Mouse (Mus musculus) adrenal gland, postnatal 36 days (tissue): ENCODE results near the gene Gm11172. TPM values are rescaled to one million over a fixed set of nuclear protein-coding genes. Genes with fewer than 3 reads are reported as not detected.
"Not testable (repeated sequence)": the region's sequence is repeated elsewhere in the genome, so short reads cannot be mapped to it uniquely, and the experiment has no call there.

ENCODE experiments used
- DNase-seq, 2 experiments: peaks; one replicate each; pipeline ENCODE4 v3.0.0; 2021; ENCODE audit warnings: mixed read lengths in 1 of 2
- total RNA-seq, 2 experiments: library from RNA; stranded (reverse); gene quantifications; 2 replicates each; pipeline ENCODE4 v1.2.3; 2021

Gene Gm11172
- total RNA-seq, 2 experiments from 2014 or later = not detected

- no peak for DNase-seq
Observed at GRCm38 (mm10) chr16:10834542-10834910, 21.8 kb downstream of the Gm11172 start.

GRCm38 (mm10) chr16:10834911-10835587 is 22.3 kb downstream of the Gm11172 start, which contains the start of gene Rmi2:
TSS of gene Rmi2 (plus strand) at chr16:10835059.
- peak; percentile 92 to 94 for DNase-seq

- no peak for DNase-seq
Observed at GRCm38 (mm10) chr16:10836388-10836787, 23.7 kb downstream of the Gm11172 start.

DNA sequence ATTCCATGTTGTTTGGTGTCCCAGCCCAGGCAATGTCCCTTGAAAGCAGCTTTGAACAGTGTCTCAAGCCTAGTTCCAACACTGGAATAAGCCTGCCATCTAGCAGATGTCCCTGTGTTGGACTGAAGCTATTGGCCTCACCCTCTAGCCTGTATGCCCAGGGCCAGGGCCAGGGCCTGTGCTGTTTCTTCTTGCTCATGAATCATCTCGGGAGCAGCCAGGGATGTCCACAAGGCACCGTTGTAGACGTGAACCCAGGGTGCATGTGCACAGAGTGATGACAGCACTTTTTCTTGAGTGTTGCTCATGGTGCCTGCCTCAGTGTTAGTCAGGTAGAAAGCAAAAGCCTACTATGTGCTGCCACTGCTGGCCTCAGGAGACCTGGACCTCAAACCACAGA is 24.5 kb downstream of the Gm11172 start:
- DNase-seq = peak in 1 of 2 experiments; percentile 40

GRCm38 (mm10) chr16:10837903-10838302 is 25.2 kb downstream of the Gm11172 start:
- DNase-seq = no peak

- DNase-seq = no peak
Observed at GRCm38 (mm10) chr16:10838487-10839245, 26.0 kb downstream of the Gm11172 start.

GRCm38 (mm10) chr16:10840018-10840417 is 27.3 kb downstream of the Gm11172 start:
- DNase-seq = no peak

GRCm38 (mm10) chr16:10842282-10842855 is 29.7 kb downstream of the Gm11172 start:
- DNase-seq = peak; percentile 51 to 64

DNA sequence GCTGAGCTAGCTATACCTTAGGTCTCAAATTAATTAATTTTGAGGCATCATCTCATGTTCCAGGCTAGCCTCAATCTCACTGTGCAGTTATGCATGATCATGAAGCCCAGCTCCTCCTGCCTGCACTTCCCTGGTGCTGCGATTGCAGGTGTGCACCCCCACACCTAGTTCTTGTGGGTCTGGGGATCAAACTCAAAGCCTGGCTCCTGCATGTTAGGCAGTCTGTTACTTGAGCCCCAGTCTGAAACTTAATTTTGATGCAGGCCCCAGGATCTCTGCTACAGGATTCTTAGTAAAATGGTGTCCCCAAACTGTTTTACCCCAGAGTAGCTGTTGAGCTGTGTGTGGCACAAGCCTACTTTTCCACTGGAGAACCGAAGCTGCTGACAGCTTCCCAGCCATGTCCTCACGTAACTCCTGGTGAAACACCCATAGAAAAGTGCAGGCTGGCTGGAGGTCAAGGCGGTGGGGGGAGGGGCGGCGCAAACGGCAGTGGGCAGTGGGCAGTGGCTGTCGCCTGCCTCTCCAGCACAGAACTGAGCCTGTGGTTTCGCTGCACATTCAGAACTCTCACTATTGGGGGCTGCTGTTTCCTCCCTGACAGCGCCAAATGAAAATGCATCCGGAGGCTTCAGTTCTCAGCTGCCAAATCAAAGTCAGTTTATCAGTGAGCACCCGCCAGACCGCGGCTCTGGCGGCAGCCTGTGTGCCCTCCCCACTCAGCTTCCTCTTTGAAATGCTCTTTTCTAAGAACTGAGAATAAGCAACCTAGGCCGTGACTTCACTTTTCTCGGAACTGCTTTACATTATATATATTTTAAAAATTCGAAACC is 31.0 kb downstream of the Gm11172 start:
- peak; percentile 40 to 68 for DNase-seq

DNA sequence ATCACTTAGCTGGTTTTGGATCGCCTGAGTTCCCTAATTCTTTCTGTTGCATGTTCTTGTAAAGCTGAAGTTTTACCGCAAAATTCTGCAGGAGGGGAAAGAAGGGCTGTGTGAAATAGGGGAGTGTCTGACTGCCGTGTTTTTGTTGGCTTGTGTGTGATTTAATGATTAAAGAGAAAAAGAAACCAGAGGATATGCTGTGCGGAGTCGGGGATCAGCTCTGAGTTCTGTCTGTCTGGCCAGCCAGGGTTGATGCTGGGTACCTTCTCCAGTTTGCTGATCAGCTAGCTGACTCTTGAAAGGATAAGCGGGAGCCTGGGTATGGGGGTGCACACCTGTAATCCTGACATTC is 31.6 kb downstream of the Gm11172 start:
- no peak for DNase-seq

DNA sequence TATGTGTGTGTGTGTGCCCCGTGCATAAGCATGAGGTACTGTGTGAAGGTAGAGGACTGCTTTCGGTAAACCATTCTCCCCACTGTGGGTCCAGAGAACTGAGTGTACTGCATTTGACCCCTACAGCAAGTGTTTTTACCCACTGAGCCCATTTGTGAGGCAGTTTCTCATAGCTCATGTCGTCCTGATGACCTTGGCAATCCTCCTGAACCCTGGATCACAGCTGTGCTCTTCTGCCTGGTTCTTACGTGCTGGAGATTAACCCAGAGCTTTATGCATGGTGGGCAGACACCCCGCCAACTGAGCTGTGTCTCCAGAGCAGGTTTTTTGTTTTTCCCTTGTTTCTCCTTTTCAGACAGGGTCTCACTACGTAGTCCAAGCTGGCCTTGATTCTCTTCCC is 33.2 kb downstream of the Gm11172 start:
- peak; percentile 30 to 56 for DNase-seq

DNA sequence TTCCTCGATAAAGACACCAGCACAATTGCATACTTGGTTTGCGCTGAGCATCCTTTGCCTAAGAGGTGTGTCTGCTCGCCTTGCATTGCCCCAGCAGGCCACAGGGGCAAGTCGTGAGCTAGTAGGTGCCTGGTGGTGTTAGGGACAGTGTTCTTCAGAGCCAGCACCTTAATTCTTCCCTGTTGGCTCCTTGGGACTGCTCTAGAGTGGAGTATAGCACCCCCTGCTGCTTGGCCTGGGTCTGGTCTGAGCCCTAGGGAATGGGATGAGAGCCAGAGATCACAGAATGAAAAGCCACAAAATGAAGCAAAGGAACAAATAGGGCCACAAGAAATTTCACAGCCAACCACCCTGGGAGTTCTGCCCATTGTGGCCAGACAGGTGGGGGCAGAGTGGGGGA is 33.8 kb downstream of the Gm11172 start:
- peak; percentile 77 to 88 for DNase-seq

DNA sequence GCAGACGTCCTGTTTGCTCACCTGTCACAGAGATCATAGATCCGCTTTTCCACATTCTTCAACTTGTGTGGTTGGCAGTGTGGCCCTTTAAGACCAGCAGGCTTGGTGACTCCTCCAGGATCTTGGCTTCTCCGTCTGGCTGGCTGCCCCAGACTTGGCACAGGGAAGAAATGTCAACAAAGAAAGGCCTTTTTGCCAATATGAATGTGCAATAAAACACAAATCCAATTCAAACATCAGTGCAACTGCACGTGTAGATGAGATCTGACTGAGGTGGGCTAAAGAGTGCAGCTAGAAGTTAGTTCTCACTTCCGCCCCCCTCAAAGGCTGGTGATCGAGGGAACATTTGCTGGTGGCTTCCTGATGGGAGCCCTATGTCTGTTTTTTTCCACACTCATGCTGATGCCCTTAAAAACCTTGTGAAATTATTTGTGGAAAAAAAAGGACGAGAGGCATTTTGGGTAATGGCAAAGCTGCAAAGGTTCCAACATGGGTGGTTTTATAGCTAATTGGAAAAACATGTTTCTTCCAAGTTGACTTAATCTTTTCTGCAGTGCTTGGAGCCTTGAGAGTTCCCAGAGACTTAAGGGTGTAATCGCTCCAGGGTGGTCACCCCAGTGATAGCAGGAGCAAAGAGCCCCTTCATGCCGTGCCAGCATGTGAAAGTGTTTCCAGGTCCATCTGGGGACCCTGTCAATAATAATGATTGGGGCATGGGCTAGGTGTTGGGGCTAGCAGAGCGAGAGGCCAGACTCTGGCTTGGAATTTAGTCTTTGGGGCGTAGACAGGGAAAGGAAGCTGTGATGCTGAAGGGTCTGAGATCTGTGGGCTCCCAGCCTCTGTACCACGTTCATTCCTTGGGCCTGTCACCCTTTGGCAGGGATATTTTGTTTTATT is 37.5 kb downstream of the Gm11172 start:
- DNase-seq = peak; percentile 87

- no peak for DNase-seq
Observed at GRCm38 (mm10) chr16:10850905-10851304, 38.2 kb downstream of the Gm11172 start.

DNA sequence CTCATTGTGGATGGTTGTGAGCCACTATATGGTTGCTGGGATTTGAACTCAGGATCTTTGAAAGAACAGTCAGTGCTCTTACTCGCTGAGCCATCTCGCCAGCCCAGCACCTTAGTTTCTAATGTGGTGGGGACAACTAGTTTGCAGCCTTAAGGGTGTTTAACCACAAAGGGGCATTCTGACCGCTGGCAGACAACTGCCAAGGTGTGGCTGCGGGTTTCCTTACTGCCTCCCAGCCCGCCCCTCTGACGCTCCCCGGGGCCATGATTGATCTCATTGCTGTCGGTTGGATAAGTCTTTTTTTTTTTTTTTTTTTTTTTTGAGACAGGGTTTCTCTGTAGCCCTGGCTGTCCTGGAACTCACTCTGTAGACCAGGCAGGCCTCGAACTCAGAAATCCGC is 39.5 kb downstream of the Gm11172 start:
- DNase-seq = not testable (repeated sequence)

DNA sequence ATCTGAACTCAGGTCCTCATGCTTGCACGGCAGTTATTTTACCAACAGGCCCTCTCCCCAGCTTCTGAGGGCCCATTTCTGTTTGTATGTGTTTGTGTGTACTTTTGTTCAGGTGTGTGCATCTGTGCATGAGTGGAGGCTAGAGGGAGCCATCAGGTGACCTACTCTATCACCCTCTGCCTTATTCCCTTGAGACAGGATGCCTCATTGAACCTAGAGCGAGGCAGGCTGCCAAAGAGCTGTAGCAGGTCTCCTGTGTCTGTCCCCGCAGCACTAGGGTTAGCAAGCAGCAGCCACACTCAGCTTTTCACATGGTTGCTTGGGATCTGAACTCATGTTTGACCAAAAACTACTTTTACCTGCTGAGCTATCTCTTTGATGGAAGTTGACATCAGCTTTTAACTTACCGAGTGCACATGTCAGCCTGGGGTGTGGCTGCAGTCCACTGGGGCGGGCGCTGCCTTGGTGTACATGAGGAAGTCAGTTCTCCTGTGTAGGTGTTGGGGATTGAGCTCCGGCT is 47.1 kb downstream of the Gm11172 start:
- DNase-seq = no peak

DNA sequence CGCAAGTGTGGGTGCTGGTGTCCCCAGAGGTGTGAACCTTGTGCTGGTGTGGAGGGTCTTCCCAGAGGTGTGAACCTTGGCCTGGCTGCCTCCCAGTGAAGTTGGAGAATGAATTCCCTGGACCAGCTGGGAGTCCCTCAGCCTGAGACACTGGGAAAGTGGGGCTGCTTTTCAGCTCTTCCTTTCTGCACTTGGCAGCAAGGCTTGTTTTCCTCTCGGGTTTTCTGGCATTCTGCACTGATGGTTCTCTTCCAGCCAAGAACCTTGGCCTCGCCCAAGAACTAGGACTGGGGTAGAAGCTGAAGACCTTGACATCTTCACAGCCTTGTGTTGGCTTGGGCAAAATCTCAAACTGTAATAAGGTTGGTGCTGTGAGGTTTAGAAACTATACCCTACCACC is 48.7 kb downstream of the Gm11172 start:
- DNase-seq = peak; percentile 57 to 70
